ENCODE assay signal across 8 mouse cellular contexts in genomic region chr10:113027300-113027699, GRCm38 (mm10).
DNase-seq lines count a peak whose midpoint lies in the region.

No protein-coding gene starts in this region.

- DNase-seq in adrenal gland, postnatal 10 days: peak; percentile 31
- no peak for DNase-seq in adrenal gland, postnatal 25 days
- DNase-seq in left cerebral cortex, adult 11 months (ENCODE audit: low spot score): peak; percentile 23
- DNase-seq in left cerebral cortex, postnatal 4 days: no peak
- DNase-seq in c-Kit-positive CD71-positive TER-119-negative erythroid progenitor cells, embryonic 14.5 days (ENCODE audit: low read depth): peak; percentile 2
- DNase-seq in left cerebral cortex, postnatal 25 days (ENCODE audit: low spot score in 2 of 2): peak; percentile 26 to 54
- no peak for DNase-seq in thymus, adult 18-20 months
- DNase-seq in heart, postnatal 4 days: no peak

- intact Hi-C loops in left cerebral cortex, postnatal 4 days (cut with DNase I): loop anchor here (10.0 kb wide), 1 partner anchor 1778 kb away; the partner anchor contains the start of gene Trhde
- intact Hi-C loops in left cerebral cortex, postnatal 25 days (cut with DNase I): no loop called here

Comparison
In these comparisons a context has a peak if more than half of its experiments do, and no peak if none do; other contexts are left out.
1. DNase-seq: peak in adrenal gland, postnatal 10 days (single experiment), left cerebral cortex, adult 11 months (single experiment), c-Kit-positive CD71-positive TER-119-negative erythroid progenitor cells, embryonic 14.5 days (single experiment) and left cerebral cortex, postnatal 25 days (2 of 2); none in adrenal gland, postnatal 25 days (single experiment), left cerebral cortex, postnatal 4 days (single experiment), thymus, adult 18-20 months (0 of 2) and heart, postnatal 4 days (single experiment).